Mouse (Mus musculus) brown adipose tissue, adult 24 weeks (tissue): ENCODE data around the gene Arl8b. TPM values are rescaled to one million over a fixed set of nuclear protein-coding genes. Genes with fewer than 3 reads are reported as not detected.
"Not testable (repeated sequence)": the region's sequence is repeated elsewhere in the genome, so short reads cannot be mapped to it uniquely, and the experiment has no call there.

Experiments used
- H3K27ac ChIP-seq: fragments of 200-500 bp; replicated peaks from 2 replicates; pipeline ENCODE4 v1.5.1; 2012; ENCODE audit warnings: low read depth, mild to moderate bottlenecking, low read length
- H3K4me1 ChIP-seq: fragments of 200-500 bp; 2 replicates; pipeline ENCODE4 v1.6.1; 2012; ENCODE audit warnings: low read length, mixed read lengths; ENCODE audit not compliant: control insufficient read depth, insufficient read depth, insufficient read length
- H3K4me3 ChIP-seq: fragments of 200-500 bp; 2 replicates; pipeline ENCODE4 v1.5.1; 2012; ENCODE audit warnings: low read depth, mild to moderate bottlenecking, low read length, moderate library complexity; ENCODE audit not compliant: insufficient read depth
- polyA plus RNA-seq: library from polyadenylated mRNA; stranded (reverse); fragments of >200 nt; gene quantifications from 2 replicates; pipeline ENCODE4 v1.2.4, GENCODE M21; 2012; ENCODE audit not compliant: missing spikeins, insufficient read depth, insufficient read length

Gene Arl8b
- polyA plus RNA-seq, 1 experiment, result 96.4 TPM

DNA sequence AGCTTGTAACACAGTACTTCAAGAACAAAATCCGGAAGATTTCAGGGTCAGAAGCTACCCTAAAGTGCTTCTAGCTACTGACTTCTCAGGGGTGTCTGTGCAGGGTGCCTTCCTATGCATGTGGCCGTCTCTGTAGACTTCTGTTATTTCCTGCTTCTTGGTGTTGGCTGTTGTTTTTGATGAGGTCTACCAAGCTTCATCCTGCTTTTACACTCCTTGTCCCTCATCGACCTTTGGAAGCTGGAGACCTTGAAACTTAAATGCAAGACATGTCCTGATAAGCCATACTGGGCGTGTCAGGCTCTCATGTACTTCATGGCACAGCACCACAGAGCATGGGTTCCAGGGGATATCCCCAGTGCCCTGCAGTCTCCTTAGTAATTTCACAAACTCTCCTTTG is 55.1 kb downstream of the Arl8b start:
- Histone ChIP-seq H3K4me3 (no peak overlapping the region), H3K27ac (no peak overlapping the region), H3K4me1 (peaks cover 26% of the 10 kb centered on the region)

DNA sequence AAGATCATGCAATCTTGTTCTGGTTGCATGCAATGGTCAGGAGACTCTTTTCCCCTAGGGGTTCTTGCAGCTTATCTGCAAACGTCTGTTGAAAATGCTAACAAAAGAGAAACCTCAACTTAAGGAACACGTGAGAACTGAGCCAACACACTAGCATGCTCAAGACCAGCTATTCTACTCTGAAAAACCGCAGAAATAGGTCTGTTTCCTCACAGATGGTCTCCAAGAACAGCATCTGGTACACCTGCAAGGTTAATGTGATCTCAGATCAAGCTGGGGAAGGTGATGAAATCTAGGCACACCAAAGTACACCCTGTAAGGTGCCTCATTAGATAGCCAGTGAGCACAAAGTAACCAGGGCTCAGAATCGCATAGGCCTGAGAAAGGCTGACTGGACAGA is 56.5 kb downstream of the Arl8b start:
- H3K4me1 ChIP-seq, result peaks cover 20% of the 10 kb centered on the region
- H3K27ac ChIP-seq, result no peak overlapping the region
- H3K4me3 ChIP-seq, result no peak overlapping the region

DNA sequence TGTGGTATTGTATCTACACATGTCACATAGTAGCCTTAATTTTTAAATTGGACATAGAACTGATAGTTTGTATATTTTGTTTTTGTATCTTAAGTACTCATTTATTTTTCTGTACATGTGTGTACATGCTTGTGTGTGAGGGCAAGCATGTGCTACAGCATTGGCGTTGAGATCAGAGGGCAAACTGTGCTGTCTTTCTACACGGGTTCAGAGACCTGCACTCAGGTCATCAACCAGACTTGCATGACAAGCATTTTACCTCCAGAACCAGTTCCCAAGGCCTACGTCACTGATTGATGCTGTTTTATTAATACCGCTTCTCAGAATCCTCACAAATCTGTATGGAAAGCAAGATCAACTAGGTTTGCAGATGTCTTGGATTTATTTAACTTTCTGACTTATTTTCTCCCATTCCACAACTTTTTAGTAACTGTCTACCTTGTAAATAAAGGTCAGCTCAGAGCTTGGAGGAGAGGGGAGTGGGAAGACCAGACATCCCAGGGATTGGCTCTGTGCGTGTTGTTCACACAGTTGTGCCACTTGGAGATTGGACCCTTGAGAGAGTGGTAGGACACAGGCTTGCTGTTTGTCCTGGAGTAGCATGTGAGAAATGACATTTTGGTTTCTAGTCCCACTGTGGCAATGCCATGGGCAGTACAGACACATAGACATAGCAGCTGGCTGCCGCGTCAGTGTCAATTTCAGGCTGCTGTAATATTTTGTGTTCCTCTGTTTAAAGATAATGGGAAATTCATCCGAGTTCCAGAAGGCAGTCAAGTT is 58.2 kb downstream of the Arl8b start:
- Histone ChIP-seq H3K4me1 (peaks cover 18% of the 10 kb centered on the region), H3K27ac (no peak overlapping the region), H3K4me3 (no peak overlapping the region)

GRCm38 (mm10) chr6:108843664-108844063 is 60.8 kb downstream of the Arl8b start:
- peak overlapping the region; percentile 85 for H3K27ac ChIP-seq
- no peak overlapping the region for H3K4me3 ChIP-seq
- H3K4me1 ChIP-seq, result peaks cover 15% of the 10 kb centered on the region; the same call in 1 of the 2 replicates

DNA sequence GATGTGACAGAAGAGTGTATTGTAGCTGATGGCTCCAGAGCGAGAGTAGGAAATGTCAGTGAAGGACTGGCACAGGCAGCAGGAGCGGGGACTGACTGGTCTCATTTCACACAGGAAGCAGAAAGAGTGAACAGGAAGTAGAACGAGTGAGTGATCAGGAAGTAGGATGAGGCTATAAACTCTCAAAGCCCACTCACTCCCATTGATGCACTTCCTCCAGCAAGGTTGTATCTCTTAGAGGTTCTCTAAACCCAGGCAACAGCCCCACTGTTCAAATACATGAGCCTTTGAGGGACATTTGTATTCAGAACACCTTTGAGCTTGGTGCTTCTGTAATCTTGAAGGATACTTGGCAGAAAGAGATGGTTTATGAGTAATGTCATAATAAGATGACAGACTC is 61.2 kb downstream of the Arl8b start:
- H3K27ac ChIP-seq, result peak overlapping the region; percentile 85
- no peak overlapping the region for H3K4me3 ChIP-seq

GRCm38 (mm10) chr6:108844771-108845170 is 61.9 kb downstream of the Arl8b start:
- Histone ChIP-seq H3K27ac (peak overlapping the region; percentile 55), H3K4me3 (no peak overlapping the region), H3K4me1 (peaks cover 15% of the 10 kb centered on the region; the same call in 1 of the 2 replicates)

More for the DNA sequence above, 61.2 kb downstream of the Arl8b start:
- peaks cover 15% of the 10 kb centered on the region; the same call in 1 of the 2 replicates for H3K4me1 ChIP-seq

DNA sequence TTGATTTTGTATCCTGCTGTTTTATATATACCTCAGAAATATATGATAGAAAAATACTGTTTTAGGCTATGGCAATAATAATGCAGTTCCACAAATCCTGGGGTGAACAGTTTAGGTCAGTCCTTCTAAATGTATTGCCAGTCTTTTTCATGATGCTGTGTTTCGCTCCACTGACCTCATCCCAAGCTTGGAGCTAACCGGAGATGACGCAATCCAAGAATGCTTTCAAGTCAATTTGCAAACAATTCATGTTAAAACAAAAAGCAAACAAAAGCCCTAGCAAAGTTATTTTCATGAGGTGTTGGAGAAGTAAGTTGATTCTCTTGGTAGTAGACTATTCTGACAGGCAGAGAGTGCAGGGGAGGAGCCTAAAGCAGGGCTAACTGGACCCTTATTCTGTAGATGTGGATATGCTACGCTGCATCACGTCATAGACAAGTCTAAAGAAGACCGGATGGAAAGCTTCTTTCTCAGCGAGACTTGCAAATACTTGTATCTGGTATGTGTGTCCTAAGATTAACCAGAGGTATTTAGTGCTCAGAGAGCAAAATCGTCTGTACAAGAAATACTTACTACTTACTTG is 69.3 kb downstream of the Arl8b start:
- Histone ChIP-seq H3K27ac (no peak overlapping the region), H3K4me3 (no peak overlapping the region), H3K4me1 (no peaks in the 10 kb centered on the region)

DNA sequence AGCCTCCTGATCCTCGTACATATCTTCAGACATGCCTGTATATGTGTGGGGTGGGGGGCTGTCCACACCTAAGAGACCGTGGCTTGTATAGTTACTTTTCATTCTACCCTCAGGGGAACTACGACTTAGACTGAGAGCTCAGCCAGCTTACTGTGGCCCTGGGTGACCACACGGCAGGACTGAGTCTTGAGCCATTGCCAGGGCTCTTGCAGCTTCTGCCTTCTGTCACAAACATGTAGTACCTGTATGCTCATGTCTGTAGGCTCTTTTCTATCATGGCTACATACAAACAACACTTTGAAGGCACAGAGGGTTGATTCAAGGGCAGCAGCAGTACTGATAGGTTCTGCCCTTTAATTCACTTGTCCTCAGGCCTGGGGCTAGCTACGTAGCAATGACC is 70.1 kb downstream of the Arl8b start:
- Histone ChIP-seq H3K4me3 (no peak overlapping the region), H3K27ac (no peak overlapping the region), H3K4me1 (no peaks in the 10 kb centered on the region)

DNA sequence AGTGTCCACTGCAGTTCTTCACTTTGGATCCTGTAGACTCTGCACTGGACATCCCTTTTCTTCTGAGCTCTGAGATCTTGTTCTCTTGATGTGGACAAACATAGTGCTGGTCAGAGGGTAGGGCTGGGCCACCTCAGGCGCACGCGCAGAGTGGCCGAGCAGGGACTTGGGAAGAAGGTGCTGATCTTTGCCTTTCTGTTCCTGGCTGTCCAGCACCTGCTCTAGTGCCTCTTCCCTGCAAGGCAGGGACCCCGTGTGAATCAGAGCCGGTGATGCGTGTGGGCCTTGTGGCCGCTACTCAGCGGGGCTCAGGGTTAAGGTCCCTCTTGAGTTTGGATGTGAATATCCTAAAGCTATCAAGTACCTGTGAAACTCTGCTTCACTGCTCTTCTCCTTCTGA is 75.7 kb downstream of the Arl8b start:
- H3K4me1 ChIP-seq, result no peaks in the 10 kb centered on the region
- no peak overlapping the region for H3K27ac ChIP-seq
- H3K4me3 ChIP-seq, result no peak overlapping the region

- no peak overlapping the region for H3K27ac ChIP-seq
- no peak overlapping the region for H3K4me3 ChIP-seq
- H3K4me1 ChIP-seq, result no peaks in the 10 kb centered on the region
Observed at GRCm38 (mm10) chr6:108861226-108861625, 78.3 kb downstream of the Arl8b start.

- Histone ChIP-seq H3K27ac (no peak overlapping the region), H3K4me3 (no peak overlapping the region), H3K4me1 (no peaks in the 10 kb centered on the region)
Observed at GRCm38 (mm10) chr6:108862548-108862947, 79.6 kb downstream of the Arl8b start.

- Histone ChIP-seq H3K27ac (no peak overlapping the region), H3K4me1 (no peaks in the 10 kb centered on the region), H3K4me3 (no peak overlapping the region)
Observed at GRCm38 (mm10) chr6:108866317-108866716, 83.4 kb downstream of the Arl8b start.

- H3K4me3 ChIP-seq, H3K27ac ChIP-seq, H3K4me1 ChIP-seq: not testable (repeated sequence)
Observed at GRCm38 (mm10) chr6:108869031-108869430, 86.1 kb downstream of the Arl8b start.

DNA sequence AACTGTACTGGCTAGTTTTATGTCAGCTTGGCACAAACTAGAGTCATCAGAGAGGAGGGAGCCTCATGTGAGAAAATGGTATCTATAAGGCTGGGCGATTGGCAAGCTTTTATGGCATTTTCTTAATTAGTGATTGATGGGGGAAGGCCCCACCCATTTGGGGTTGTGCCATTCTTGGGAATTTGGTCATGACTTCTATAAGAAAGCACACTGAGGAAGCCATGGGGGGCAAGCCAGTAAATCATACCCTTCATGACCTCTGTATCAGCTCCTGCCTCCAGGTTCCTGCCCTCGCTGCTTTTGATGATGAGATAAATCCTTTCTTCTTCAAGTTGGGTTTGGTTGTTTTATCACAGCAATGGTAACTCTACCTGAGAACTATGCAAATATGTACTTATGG is 87.5 kb downstream of the Arl8b start:
- H3K4me3 ChIP-seq, result no peak overlapping the region
- H3K4me1 ChIP-seq, result no peaks in the 10 kb centered on the region
- H3K27ac ChIP-seq, result no peak overlapping the region

GRCm38 (mm10) chr6:108871251-108871650 is 88.4 kb downstream of the Arl8b start:
- no peaks in the 10 kb centered on the region for H3K4me1 ChIP-seq
- no peak overlapping the region for H3K27ac ChIP-seq
- H3K4me3 ChIP-seq, result no peak overlapping the region
